Mouse (Mus musculus): ENCODE results near the gene Nol3. TPM values are rescaled to one million over a fixed set of nuclear protein-coding genes. Genes with fewer than 3 reads are reported as not detected.
A peak's percentile ranks its signal among the peaks of the same experiment; 100 is the strongest.
"Not testable (repeated sequence)": the region's sequence is repeated elsewhere in the genome, so short reads cannot be mapped to it uniquely, and the experiment has no call there.

Nol3 gene
- polyA plus RNA-seq (2016; fragmentation: Nextera tagmentation; extraction: Ambion mirVana) = 1.2 and 1.3 TPM in 2 replicates

DNA sequence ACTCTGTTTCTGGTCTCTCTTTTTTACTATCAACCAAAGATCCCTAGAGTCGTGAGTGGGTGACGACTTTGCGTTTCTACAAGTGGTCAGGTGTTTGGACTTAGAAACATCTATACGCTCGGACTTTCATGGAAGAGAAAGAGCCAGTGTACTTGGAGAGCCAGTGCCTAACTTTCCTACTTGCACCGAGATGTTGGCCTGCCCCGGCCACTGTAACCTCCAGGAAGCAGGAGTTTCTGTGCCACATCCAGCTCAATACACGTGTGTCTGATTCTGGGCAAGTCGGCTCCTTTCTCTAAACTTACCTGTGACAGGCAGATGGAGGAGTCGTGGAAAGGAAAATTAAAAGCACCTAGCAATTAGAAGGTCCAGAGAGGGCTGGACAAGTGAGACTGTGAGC is at the start of gene Nol3:
Gene Nol3, plus strand, starts transcription at position 301 of the 400 bp plus-strand sequence.
- Histone ChIP-seq H3K36me3 (0 out of 2 replicates have a peak, but pooled peaks cover 4% of the 10 kb centered on the region), H3K27ac (no peak within 1 kb of the TSS), H3K27me3 (ENCODE audit: insufficient read depth, poor library complexity, severe bottlenecking) (peaks cover 100% of the 10 kb centered on the region), H3K9me3 (no peaks in the 10 kb centered on the region), H3K4me1 (peaks cover 32% of the 10 kb centered on the region), H3K4me3 (peak within 1 kb of the TSS; percentile 64)
- 12% methylated on average over 10 of the region's 10 CpGs for WGBS
- DNase-seq (ENCODE audit: low spot score) = no peak

DNA sequence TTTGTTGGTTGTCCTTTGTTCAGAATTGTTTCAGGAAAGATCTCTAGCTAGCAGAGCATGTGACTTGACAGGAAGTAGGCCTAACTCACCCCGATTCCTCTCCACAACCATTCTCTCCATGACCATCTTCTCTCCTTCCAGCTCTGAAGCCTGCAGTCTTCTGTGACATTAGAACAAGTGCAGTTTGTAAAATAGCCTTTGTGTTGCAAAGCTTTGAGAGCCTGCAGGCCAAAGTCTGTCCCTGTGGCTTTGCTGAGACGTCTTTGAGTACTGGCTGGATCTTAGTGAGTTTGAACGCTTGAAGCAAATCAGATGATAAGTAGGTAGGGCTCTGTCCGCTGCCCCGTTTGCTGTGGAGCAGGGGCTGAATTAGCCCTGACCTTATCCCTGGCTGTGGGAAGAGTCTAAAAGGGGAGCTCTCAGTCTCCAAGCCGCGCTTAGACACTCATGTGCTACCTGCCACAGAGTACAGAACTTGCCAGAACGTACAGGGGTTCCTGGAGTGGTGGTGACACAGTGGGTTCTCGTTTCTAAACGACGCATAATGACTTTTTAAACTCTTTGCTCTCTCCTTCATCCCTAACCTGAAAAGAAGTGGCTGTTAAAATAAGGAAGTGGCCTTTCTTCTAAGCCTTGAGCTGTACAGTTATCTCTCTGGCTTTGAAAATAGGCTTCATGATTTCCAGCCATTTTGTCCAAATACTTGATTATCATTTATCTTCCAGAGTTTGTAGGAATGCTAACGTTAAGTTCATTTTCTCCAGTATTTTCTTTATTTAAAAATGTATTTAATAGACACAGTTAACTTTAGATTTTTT is 44.2 kb upstream of the Nol3 start:
- no peak for DNase-seq (ENCODE audit: low spot score)
- Histone ChIP-seq H3K9me3 (no peaks in the 10 kb centered on the region), H3K4me1 (0 out of 2 replicates have a peak, but pooled peaks cover 5% of the 10 kb centered on the region), H3K27me3 (ENCODE audit: insufficient read depth, poor library complexity, severe bottlenecking) (no peaks in the 10 kb centered on the region), H3K4me3 (no peak overlapping the region), H3K27ac (0 out of 2 replicates have a peak overlapping the region, but pooled peaks have one; percentile 29), H3K36me3 (peaks cover 17% of the 10 kb centered on the region; the same call in 1 of the 2 replicates)
- 80% methylated on average over 12 of the region's 12 CpGs for WGBS

DNA sequence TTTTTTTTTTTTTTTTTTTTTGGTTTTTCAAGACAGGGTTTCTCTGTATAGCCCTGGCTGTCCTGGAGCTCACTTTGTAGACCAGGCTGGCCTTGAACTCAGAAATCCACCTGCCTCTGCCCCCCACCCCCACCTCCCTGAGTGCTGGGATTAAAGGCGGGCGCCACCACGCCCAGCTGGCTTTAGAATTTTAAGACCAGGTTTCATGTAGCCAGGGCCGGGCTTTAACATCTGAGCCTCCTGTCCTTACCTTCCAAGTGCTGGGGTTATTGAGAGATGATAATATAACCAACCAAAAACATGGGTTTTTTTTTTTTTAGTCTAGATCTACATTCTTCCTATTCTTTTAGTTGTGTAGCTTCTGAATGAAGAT is 43.6 kb upstream of the Nol3 start:
- not testable (repeated sequence) for DNase-seq (ENCODE audit: low spot score); H3K4me3 ChIP-seq; H3K9me3 ChIP-seq; H3K27ac ChIP-seq; H3K27me3 ChIP-seq (ENCODE audit: insufficient read depth, poor library complexity, severe bottlenecking); H3K4me1 ChIP-seq
- peaks cover 18% of the 10 kb centered on the region; the same call in 1 of the 2 replicates for H3K36me3 ChIP-seq
- WGBS = 85% methylated on average over 4 of the region's 4 CpGs

DNA sequence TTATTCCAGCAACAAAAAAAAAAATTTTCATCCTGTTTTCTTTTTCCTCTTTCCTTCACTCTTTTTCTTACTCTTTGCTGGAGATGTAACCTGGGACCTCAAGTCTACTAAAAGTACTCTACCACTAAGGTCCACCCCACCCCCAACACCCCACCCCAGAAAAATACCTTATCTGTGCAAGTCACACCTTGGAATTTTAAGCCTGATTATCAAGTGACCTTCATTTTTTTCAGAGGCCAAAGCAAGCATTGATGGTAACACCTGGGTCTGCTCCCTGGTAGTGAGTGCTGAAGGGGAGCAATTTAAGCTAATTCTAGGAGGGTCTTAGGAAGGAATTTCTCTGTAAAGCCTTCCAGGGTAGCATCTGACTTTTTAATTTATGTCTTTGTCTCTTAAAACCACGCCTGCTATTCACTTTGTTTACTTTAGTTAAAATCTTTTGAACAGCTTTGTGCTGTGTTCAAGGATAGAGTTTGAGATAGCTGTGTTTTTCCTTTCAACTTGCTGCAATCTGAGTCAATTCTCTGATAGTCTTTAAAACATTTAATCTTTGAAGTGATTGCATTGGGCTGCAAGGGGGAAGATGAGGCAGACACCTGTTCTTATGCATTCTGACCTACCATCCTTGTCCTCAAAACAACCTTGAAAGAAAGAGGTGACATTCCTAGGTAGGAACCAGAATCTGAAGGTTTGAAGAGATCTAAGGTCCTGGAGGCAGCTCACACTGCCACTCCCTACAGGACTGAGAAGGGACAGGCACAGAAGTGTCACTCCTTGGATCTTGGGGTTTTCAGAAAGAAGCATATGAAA is 42.6 kb upstream of the Nol3 start:
- Histone ChIP-seq H3K36me3 (peaks cover 18% of the 10 kb centered on the region; the same call in 1 of the 2 replicates), H3K4me1 (0 out of 2 replicates have a peak, but pooled peaks cover 5% of the 10 kb centered on the region), H3K4me3 (no peak overlapping the region), H3K9me3 (no peaks in the 10 kb centered on the region), H3K27me3 (ENCODE audit: insufficient read depth, poor library complexity, severe bottlenecking) (no peaks in the 10 kb centered on the region), H3K27ac (no peak overlapping the region)
- WGBS = 77% methylated on average over 1 of the region's 1 CpGs
- no peak for DNase-seq (ENCODE audit: low spot score)

DNA sequence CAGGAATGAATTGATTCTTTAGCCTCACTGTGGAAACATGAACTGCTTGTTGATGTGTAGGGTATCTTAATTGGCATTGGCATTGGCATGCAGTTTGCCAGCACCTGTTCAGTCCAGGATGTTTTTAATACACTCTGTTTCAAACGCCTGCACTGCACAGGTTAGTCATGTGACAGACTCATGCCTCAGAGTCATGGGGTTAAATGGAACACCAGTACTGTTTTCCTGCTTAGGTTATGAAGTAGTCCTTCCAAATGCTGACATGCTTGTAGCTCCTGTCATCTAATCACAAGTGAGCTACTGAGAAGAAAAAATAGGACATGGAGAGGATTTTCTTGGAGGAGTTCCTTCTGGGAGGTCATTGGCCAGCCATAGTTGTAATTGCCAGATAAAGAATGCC is 40.7 kb upstream of the Nol3 start:
- H3K27me3 ChIP-seq (ENCODE audit: insufficient read depth, poor library complexity, severe bottlenecking) = no peaks in the 10 kb centered on the region
- no peak overlapping the region for H3K27ac ChIP-seq
- 78% methylated on average over 1 of the region's 1 CpGs for WGBS
- no peaks in the 10 kb centered on the region for H3K9me3 ChIP-seq
- H3K4me1 ChIP-seq = 0 out of 2 replicates have a peak, but pooled peaks cover 5% of the 10 kb centered on the region
- DNase-seq (ENCODE audit: low spot score) = no peak
- H3K4me3 ChIP-seq = no peak overlapping the region
- peaks cover 32% of the 10 kb centered on the region for H3K36me3 ChIP-seq

DNA sequence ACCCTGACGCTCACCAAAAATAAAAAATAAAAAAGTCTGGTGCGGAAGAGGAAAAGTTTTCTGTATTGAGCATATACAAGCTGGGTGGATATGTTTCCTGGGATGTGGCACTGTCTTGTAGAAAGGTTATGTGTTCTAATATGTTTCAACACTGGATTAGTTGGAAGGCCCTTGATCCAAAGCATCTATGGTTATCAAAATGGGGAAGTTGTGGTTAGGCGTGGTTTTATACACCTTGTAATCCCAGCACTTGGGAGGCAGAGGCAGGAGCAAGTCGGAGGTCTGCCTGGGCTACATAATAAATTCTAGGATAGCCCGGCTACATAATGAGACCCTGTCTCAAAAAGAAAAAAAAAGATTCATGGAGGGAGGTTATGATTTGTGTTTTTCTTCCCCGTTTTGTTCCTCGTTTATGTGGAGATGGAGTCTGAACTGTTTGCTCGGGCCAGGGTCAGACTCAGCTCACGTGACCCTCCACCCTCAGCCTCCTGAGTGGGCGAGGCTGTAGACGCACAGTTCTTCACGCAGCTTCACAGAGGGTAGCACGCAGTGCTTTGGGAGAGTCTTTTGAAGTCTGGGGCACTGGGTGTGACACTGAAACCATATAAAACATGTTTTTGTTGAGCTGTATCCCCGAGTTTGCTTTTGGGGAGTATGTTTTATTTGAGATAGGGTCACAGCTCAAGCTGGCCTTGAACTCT is 38.3 kb upstream of the Nol3 start:
- peaks cover 49% of the 10 kb centered on the region for H3K36me3 ChIP-seq
- WGBS = 91% methylated on average over 14 of the region's 14 CpGs
- H3K27ac ChIP-seq = no peak overlapping the region
- no peaks in the 10 kb centered on the region for H3K4me1 ChIP-seq
- no peak for DNase-seq (ENCODE audit: low spot score)
- H3K9me3 ChIP-seq = no peaks in the 10 kb centered on the region
- H3K27me3 ChIP-seq (ENCODE audit: insufficient read depth, poor library complexity, severe bottlenecking) = no peaks in the 10 kb centered on the region
- H3K4me3 ChIP-seq = no peak overlapping the region

DNA sequence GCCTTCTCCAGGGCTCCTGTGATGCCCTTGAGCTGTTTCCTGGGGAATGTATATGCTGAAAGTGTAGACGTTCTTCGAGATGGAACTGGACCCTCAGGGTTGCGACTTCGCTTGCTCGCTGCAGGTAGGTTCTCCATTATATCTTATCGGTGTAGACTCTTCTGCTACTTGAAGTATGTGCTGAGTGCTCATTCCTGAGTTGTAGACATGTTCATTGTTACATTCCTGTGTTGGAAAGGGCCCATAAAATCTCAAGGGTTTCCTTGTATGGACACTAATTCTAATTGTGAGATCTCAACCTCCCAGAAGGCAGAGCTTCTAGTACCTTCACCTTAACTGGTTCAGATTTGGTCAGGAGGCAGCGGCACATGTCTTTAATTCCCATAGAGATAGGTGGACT is 34.9 kb upstream of the Nol3 start:
- Histone ChIP-seq H3K4me3 (no peak overlapping the region), H3K4me1 (no peaks in the 10 kb centered on the region), H3K27me3 (ENCODE audit: insufficient read depth, poor library complexity, severe bottlenecking) (no peaks in the 10 kb centered on the region), H3K36me3 (peaks cover 49% of the 10 kb centered on the region), H3K9me3 (no peaks in the 10 kb centered on the region), H3K27ac (no peak overlapping the region; the same call in 1 of the 2 replicates)
- WGBS = 90% methylated on average over 7 of the region's 7 CpGs
- no peak for DNase-seq (ENCODE audit: low spot score)

DNA sequence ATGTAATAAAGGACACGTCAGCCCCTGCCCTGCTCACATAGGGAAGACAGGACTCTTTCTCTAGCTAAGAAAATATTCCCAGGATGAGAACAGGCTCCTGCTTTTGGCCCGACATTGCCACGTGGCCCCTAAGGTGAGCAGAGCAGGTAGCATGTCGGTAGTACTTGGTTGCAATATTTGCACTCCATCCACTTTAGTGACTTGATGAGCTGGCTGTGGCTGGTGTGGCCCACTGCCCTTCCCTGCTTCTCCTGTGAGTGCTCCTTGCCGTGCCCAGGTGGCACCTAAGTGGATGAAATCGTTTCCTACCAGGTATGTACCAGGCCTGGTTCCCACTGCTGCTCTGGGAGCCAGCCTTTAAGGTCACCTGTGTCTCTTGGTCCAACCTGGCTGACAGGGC is 24.0 kb upstream of the Nol3 start:
- H3K4me1 ChIP-seq = peaks cover 31% of the 10 kb centered on the region
- DNase-seq (ENCODE audit: low spot score) = no peak
- peaks cover 24% of the 10 kb centered on the region for H3K27me3 ChIP-seq (ENCODE audit: insufficient read depth, poor library complexity, severe bottlenecking)
- H3K36me3 ChIP-seq = peaks cover 63% of the 10 kb centered on the region
- H3K4me3 ChIP-seq = no peak overlapping the region
- H3K9me3 ChIP-seq = no peaks in the 10 kb centered on the region
- 90% methylated on average over 6 of the region's 6 CpGs for WGBS
- H3K27ac ChIP-seq = no peak overlapping the region

DNA sequence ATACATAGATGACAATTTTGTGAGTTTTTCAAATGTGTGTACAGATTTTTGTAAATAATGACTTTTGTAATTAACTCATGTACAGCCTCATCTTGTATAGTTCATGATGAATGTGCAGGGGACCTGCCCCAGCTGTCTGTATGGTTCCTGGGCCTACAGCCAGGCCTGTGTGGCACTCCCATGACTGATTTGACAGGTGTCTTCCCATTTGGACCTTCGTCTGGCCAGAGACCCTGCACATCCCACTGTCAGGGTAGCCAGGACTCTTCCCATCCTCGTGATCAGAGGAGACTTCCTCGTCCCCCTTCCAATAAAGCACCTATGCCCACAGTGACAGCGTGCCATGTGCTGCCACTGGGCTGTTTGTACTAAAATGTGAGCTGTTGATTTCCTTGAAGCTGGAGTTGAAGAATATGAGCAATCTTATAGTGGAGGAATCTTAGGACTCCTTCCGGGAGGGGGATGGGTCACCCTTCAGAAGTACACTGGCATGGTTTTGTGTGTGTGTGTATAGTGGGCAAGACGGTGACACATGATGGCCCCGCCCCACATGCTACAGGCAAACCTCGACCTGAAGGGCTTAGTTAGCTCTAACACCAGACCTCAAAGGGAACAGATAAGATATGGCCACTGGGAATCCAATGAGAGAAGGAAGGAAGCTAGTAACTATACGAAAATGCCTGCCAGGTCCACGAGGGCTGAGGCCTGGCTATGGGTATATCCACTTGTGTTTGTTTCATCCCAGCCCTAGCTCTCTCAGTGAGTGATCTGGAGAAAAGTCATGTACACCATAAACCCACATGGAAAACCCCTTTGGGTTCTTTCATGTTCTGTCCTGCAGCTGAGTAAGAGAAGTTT is 23.0 kb upstream of the Nol3 start:
- WGBS = 63% methylated on average over 10 of the region's 10 CpGs
- Histone ChIP-seq H3K27ac (no peak overlapping the region), H3K4me3 (no peak overlapping the region), H3K27me3 (ENCODE audit: insufficient read depth, poor library complexity, severe bottlenecking) (peaks cover 34% of the 10 kb centered on the region), H3K36me3 (peaks cover 53% of the 10 kb centered on the region), H3K4me1 (peaks cover 31% of the 10 kb centered on the region), H3K9me3 (no peaks in the 10 kb centered on the region)
- DNase-seq (ENCODE audit: low spot score) = no peak

DNA sequence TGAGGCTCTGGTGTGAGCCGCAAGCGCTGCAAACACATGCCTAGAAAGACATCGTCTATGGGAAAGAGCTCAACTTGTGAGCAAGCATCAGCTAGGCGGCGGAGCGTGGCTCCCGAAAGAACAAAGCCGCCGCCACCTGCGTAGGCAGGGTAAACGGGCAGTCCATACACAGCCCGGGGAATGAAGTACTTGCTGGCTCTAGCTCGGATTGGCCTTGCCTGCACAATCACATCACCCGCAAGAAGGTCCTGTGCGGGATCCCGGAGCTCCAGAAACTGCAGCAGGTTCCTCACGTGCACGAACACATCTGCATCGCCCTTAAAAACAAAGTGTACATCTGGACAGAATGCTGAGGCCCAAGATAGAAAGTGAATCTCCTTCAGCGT is 22.2 kb upstream of the Nol3 start:
- Histone ChIP-seq H3K36me3 (peaks cover 45% of the 10 kb centered on the region), H3K4me1 (peaks cover 37% of the 10 kb centered on the region), H3K27me3 (ENCODE audit: insufficient read depth, poor library complexity, severe bottlenecking) (peaks cover 42% of the 10 kb centered on the region), H3K9me3 (no peaks in the 10 kb centered on the region), H3K27ac (peak overlapping the region; percentile 89), H3K4me3 (peak overlapping the region; percentile 78)
- DNase-seq (ENCODE audit: low spot score) = no peak
- WGBS = 47% methylated on average over 20 of the region's 20 CpGs

DNA sequence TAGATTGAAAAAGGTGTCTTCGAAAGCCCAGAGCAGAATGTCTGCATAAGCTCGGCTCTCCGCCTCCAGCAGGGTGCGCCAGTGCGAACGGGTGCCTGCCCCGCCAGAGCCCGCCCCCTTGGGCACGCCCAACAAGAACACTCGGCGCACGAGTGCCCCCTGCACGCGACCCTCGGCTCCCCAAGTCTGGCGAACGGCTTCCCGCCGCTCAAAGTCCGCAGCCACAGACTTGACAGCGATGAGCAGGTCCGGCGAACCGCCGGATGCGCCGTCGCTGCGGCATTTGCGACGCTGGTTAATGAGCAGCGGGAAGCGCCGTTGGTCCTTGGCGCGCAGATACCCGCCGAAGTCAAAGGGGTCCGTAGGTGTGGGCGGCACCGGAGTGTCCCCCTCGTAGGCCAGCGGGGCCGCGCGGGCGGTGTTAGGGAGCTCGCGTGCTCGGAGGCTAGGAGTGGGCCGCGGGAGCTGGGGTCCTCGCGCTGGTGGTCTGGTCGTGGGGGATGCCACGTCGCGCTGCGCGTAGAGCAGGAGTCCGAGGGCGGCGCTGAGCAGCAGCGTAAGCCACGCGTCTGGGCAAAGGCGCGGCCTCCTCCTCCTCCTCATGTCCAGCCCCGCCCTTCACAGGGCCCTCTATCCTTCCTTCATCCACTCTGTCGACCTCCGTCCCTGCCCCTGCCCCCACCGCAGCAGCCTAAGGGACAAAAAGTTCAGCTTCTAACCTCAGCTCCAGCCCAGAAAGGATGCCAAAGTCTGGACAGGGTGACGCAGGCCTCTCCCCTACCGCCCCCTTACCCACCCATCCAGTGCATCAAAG is 21.6 kb upstream of the Nol3 start:
- Histone ChIP-seq H3K36me3 (peaks cover 39% of the 10 kb centered on the region), H3K27me3 (ENCODE audit: insufficient read depth, poor library complexity, severe bottlenecking) (peaks cover 48% of the 10 kb centered on the region), H3K4me1 (peaks cover 43% of the 10 kb centered on the region), H3K9me3 (no peaks in the 10 kb centered on the region), H3K4me3 (peak overlapping the region; percentile 78), H3K27ac (peak overlapping the region; percentile 89)
- under 1% methylated on average over 74 of the region's 74 CpGs for WGBS
- DNase-seq (ENCODE audit: low spot score) = peak; percentile 92
